In genomic region chr13:31633259-31633658, GRCm38 (mm10) we compare ENCODE assay signal across 17 mouse cellular contexts. TPM values are rescaled to one million over a fixed set of nuclear protein-coding genes. Genes with fewer than 3 reads are reported as not detected.
DNase-seq lines count a peak whose midpoint lies in the region; ATAC-seq and TF ChIP-seq lines count a peak whose summit lies in the region.
"Had no signal": no experiment of that assay in that cellular context is flagged by ENCODE, and none has a peak within 500 bp of the region (broad histone marks: within the 10 kb centered on the region; RNA-seq: fewer than 3 reads in every experiment).

No protein-coding gene starts in this region.

- WGBS in intestine, embryonic 14.5 days = 67% methylated on average over 4 of the region's 4 CpGs
- WGBS in intestine, embryonic 16.5 days = 62% methylated on average over 4 of the region's 4 CpGs
- 71% methylated on average over 4 of the region's 4 CpGs for WGBS in midbrain, embryonic 11.5 days
- WGBS in midbrain, embryonic 16.5 days = 71% methylated on average over 4 of the region's 4 CpGs

- H3K36me3 ChIP-seq in intestine, embryonic 14.5 days (ENCODE audit: control insufficient read depth, insufficient read depth, low read length) = peaks cover 13% of the 10 kb centered on the region; the same call in 1 of the 2 replicates
- H3K36me3 ChIP-seq in intestine, embryonic 16.5 days (ENCODE audit: control insufficient read depth, insufficient read depth, low read length) = no peaks in the 10 kb centered on the region
- H3K36me3 ChIP-seq in midbrain, embryonic 11.5 days (ENCODE audit: control insufficient read depth, insufficient read depth, low read length) = no peaks in the 10 kb centered on the region
- H3K36me3 ChIP-seq in midbrain, embryonic 16.5 days (ENCODE audit: control insufficient read depth, insufficient read depth, low read length) = no peaks in the 10 kb centered on the region
- no peaks in the 10 kb centered on the region for H3K36me3 ChIP-seq in myocyte (ENCODE audit: control insufficient read depth, insufficient read depth)
- H3K36me3 ChIP-seq: forebrain, embryonic 15.5 days had no signal

- H3K27ac ChIP-seq in intestine, embryonic 14.5 days (ENCODE audit: low read depth) = no peak overlapping the region
- H3K27ac ChIP-seq in intestine, embryonic 16.5 days (ENCODE audit: low read length) = no peak overlapping the region
- H3K27ac ChIP-seq in midbrain, embryonic 11.5 days (ENCODE audit: low read depth, low read length) = no peak overlapping the region
- no peak overlapping the region for H3K27ac ChIP-seq in midbrain, embryonic 16.5 days (ENCODE audit: low read length)
- H3K27ac ChIP-seq: forebrain, embryonic 13.5 days; forebrain, embryonic 15.5 days had no signal

- H3K9me3 ChIP-seq in intestine, embryonic 14.5 days (ENCODE audit: control insufficient read depth, low read length) = no peaks in the 10 kb centered on the region
- no peaks in the 10 kb centered on the region for H3K9me3 ChIP-seq in intestine, embryonic 16.5 days (ENCODE audit: control insufficient read depth, low read length)
- no peaks in the 10 kb centered on the region for H3K9me3 ChIP-seq in midbrain, embryonic 11.5 days (ENCODE audit: control insufficient read depth, low read length)
- H3K9me3 ChIP-seq in midbrain, embryonic 16.5 days (replicated peaks; ENCODE audit: control insufficient read depth, low read length, poor library complexity, severe bottlenecking) = no peaks in the 10 kb centered on the region
- H3K9me3 ChIP-seq: forebrain, embryonic 13.5 days; forebrain, embryonic 15.5 days had no signal

- ATAC-seq in intestine, embryonic 14.5 days (replicated peaks; ENCODE audit: low FRiP score, low TSS enrichment, low read depth) = no peak
- ATAC-seq in intestine, embryonic 16.5 days = no peak
- ATAC-seq in midbrain, embryonic 11.5 days (ENCODE audit: low FRiP score) = no peak
- ATAC-seq in midbrain, embryonic 16.5 days = no peak
- ATAC-seq: Patski had no signal

- H3K4me3 ChIP-seq in intestine, embryonic 14.5 days (ENCODE audit: low read depth, low read length) = no peak overlapping the region
- H3K4me3 ChIP-seq in intestine, embryonic 16.5 days (ENCODE audit: low read length) = no peak overlapping the region
- H3K4me3 ChIP-seq in midbrain, embryonic 11.5 days (ENCODE audit: low read depth, low read length) = no peak overlapping the region
- H3K4me3 ChIP-seq in midbrain, embryonic 16.5 days (ENCODE audit: low read depth, low read length) = no peak overlapping the region
- no peak overlapping the region for H3K4me3 ChIP-seq in myocyte
- H3K4me3 ChIP-seq: forebrain, embryonic 13.5 days; forebrain, embryonic 15.5 days had no signal

- H3K79me2 ChIP-seq in myocyte (ENCODE audit: control insufficient read depth, insufficient read depth) = no peaks in the 10 kb centered on the region

- TF ChIP-seq POLR2A in myocyte (IDR thresholded peaks at IDR 0.05; ENCODE audit: insufficient read length, low read depth) = no peak

- no peak overlapping the region for H3K9ac ChIP-seq in intestine, embryonic 14.5 days (ENCODE audit: low read length)
- no peak overlapping the region for H3K9ac ChIP-seq in intestine, embryonic 16.5 days (ENCODE audit: low read depth, low read length)
- H3K9ac ChIP-seq in midbrain, embryonic 11.5 days (ENCODE audit: low read length) = no peak overlapping the region
- H3K9ac ChIP-seq in midbrain, embryonic 16.5 days (ENCODE audit: low read depth, low read length) = no peak overlapping the region
- H3K9ac ChIP-seq: forebrain, embryonic 13.5 days; forebrain, embryonic 15.5 days; forebrain, postnatal 0 days had no signal

- peaks cover 26% of the 10 kb centered on the region for H3K27me3 ChIP-seq in intestine, embryonic 14.5 days (replicated peaks; ENCODE audit: control insufficient read depth, insufficient read depth, low read length)
- peaks cover 24% of the 10 kb centered on the region for H3K27me3 ChIP-seq in intestine, embryonic 16.5 days (replicated peaks; ENCODE audit: control insufficient read depth, insufficient read depth, low read length)
- H3K27me3 ChIP-seq in midbrain, embryonic 11.5 days (ENCODE audit: control insufficient read depth, insufficient read depth, low read length) = peaks cover 44% of the 10 kb centered on the region
- peaks cover 35% of the 10 kb centered on the region for H3K27me3 ChIP-seq in midbrain, embryonic 16.5 days (ENCODE audit: control insufficient read depth, insufficient read depth, low read depth, low read length)
- H3K27me3 ChIP-seq in myocyte (ENCODE audit: control insufficient read depth, insufficient read depth, insufficient read length) = no peaks in the 10 kb centered on the region
- H3K27me3 ChIP-seq: Patski had no signal

- H3K4me2 ChIP-seq in intestine, embryonic 14.5 days (ENCODE audit: low read length) = peak overlapping the region; percentile 67
- H3K4me2 ChIP-seq in intestine, embryonic 16.5 days (ENCODE audit: low read depth, low read length) = no peak overlapping the region
- no peak overlapping the region for H3K4me2 ChIP-seq in midbrain, embryonic 11.5 days
- H3K4me2 ChIP-seq in midbrain, embryonic 16.5 days (ENCODE audit: low read length) = no peak overlapping the region
- no peak overlapping the region for H3K4me2 ChIP-seq in myocyte (ENCODE audit: low read depth)
- H3K4me2 ChIP-seq: forebrain, embryonic 13.5 days; forebrain, embryonic 15.5 days had no signal

- no peak overlapping the region for H3ac ChIP-seq in myocyte (ENCODE audit: control insufficient read depth, insufficient read length)

- peaks cover 8% of the 10 kb centered on the region; the same call in 1 of the 2 replicates for H3K4me1 ChIP-seq in intestine, embryonic 14.5 days (replicated peaks; ENCODE audit: control insufficient read depth, insufficient read depth, low read length)
- H3K4me1 ChIP-seq in intestine, embryonic 16.5 days (ENCODE audit: control insufficient read depth, insufficient read depth, low read length) = 0 out of 2 replicates have a peak, but pooled peaks cover 7% of the 10 kb centered on the region
- H3K4me1 ChIP-seq in midbrain, embryonic 11.5 days (ENCODE audit: control insufficient read depth, insufficient read depth, low read length) = peaks cover 6% of the 10 kb centered on the region
- peaks cover 9% of the 10 kb centered on the region for H3K4me1 ChIP-seq in midbrain, embryonic 16.5 days (ENCODE audit: control insufficient read depth, insufficient read depth, low read length)

- no peak for DNase-seq in intestine, embryonic 14.5 days (ENCODE audit: low spot score)
- peak; percentile 61 for DNase-seq in midbrain, embryonic 11.5 days (ENCODE audit: low spot score, missing footprints)
- no peak for DNase-seq in spleen, adult 12 weeks (ENCODE audit: low spot score)
- DNase-seq: adrenal gland, adult 8-10 months; adrenal gland, postnatal 14 days; adrenal gland, postnatal 36 days; cerebellum, adult 11-12 months; cerebellum, adult 9-10 months; cerebellum, postnatal 10 days had no signal

TF ChIP-seq in myocyte, 11 proteins besides CTCF, POLR2A, EP300 and RAD21:
- TF ChIP-seq E2F4 (IDR thresholded peaks at IDR 0.05; ENCODE audit: insufficient read depth) (no peak), TCF12 (IDR thresholded peaks at IDR 0.05; ENCODE audit: insufficient read depth, poor library complexity, severe bottlenecking) (no peak), MYOD1 (IDR thresholded peaks at IDR 0.05; ENCODE audit: control insufficient read depth in 1 of 3, insufficient read length in 2 of 3, low read depth in 2 of 3) (peak in 2 of 3 experiments; percentile 72 to 73)

RNA-seq across cellular contexts. Expression of gene Foxf2, which starts 7.6 kb away (rescaled TPM):
- 27.8 and 28.3 TPM in 2 replicates for polyA plus RNA-seq in intestine, embryonic 14.5 days (2014; fragmentation: Nextera tagmentation; extraction: Ambion mirVana)
- polyA plus RNA-seq in intestine, embryonic 16.5 days (2015; fragmentation: Nextera tagmentation; extraction: Ambion mirVana) = 11.4 and 13.7 TPM in 2 replicates
- polyA plus RNA-seq in midbrain, embryonic 11.5 days (2014; fragmentation: Nextera tagmentation; extraction: Ambion mirVana) = 5.1 and 5.6 TPM in 2 replicates
- 4.1 and 4.6 TPM in 2 replicates for polyA plus RNA-seq in midbrain, embryonic 16.5 days (2015; fragmentation: Nextera tagmentation; extraction: Ambion mirVana)
- polyA plus RNA-seq in myocyte (2012; fragmentation: generic; extraction: Trizol) = 4.5 TPM
- polyA plus RNA-seq: activated CD4-positive, CD25-positive, alpha-beta regulatory T cell, adult 4 months had no signal
